Mouse (Mus musculus) kidney, postnatal 4 days (tissue): ENCODE measurements around the gene Pak1.
A peak's percentile ranks its signal among the peaks of the same experiment; 100 is the strongest.

ENCODE experiments used
- DNase-seq, 2 experiments: peaks; one replicate each; pipeline ENCODE4 v3.0.0; 2021; ENCODE audit warnings: mixed read lengths in 2 of 2

Gene Pak1

DNA sequence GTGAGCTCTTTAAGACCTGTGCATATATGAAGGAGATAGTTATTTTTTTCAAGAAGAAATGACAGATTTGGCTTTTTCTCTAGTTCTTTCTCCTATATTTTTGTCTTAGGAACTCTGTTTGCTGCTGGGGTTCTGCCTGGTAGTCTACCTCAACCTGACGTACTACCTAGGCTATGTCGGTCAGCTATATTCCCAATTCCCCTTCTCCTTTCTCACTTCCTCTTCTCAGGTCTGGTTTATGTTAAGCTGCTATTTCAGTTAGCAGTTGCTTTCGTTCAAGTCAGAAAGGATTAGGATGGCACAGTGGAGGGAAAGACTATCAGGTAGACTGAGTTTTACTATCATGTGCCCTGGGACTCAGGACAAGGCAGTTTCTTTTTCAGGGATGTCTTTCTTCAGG lies 75.2 kb downstream of the Pak1 start:
- DNase-seq = no peak

DNA sequence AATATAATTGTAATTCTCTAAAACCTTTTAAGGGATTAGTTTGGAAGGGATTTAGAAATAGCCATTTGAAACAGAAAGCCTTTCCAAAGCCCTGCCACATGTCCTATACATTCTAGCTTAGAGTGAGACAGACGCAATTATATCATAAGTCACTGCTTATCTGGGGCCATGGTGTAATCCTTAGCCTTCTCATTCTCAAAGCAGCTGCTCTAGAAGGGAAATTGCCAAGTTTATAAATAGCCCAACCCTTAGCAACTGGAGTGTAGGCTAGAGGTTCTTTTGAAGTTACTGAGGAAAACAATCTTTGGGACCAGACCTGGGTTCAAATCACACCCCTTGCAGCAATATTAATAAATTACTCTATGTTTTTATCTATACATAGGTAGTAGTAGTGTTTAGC lies 76.2 kb downstream of the Pak1 start:
- DNase-seq = no peak

DNA sequence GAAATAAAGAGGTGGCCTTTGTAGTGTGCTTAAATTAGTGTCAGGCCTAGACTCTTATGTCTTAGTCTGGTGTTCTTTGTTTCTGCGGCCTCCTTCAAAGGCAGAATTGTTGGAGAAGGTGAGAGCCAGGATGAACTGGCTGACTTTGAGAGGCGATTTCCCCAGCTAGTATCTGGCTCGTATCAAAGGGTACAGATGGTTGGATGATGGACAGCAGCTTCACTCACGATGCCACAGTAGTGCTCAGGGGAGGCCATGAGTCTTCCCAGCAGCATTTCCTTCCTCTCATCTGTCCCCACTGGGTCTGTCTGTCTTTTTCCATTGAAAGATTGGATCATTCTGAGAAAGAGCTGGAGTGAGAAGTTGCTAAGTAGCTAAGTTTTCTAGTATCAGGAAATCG lies 79.5 kb downstream of the Pak1 start:
- DNase-seq = no peak

DNA sequence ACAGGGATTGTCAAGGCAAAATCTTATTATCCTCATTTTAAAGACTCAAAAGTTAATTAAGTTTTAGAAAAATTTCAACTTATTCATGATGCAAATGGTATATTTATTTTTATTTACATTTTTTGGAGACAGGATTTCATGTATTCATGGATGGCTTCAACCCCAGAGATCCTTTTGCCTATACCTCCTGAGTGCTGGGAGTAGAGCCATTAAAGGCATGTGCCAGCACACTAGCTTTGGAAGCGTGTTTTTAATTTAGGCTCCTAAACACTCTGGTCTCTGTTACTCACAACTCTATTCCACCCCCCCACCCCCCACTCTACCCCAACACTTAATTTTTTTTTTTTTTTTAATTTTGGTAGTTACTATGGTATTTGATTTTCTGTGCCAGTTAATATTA lies 80.4 kb downstream of the Pak1 start:
- DNase-seq = no peak

DNA sequence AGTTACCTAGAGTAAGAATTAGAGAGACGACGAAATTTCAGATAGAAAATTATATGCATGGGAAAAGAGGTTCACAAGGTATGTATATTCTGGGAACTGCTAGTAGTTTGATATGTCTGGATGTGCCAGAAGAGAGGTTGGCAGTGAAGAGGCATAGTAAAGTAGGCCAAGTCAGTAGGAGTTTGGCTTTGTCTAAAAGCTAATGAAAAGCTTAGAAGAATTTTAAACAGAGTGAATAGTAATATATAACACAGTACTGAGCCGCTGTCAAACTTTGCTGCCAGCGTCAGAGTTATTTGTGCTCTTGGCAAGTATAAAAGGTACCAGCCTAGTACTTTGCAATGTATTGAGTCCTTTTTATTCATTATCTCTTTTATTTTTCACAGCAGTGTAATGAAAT lies 84.1 kb downstream of the Pak1 start:
- DNase-seq = no peak

DNA sequence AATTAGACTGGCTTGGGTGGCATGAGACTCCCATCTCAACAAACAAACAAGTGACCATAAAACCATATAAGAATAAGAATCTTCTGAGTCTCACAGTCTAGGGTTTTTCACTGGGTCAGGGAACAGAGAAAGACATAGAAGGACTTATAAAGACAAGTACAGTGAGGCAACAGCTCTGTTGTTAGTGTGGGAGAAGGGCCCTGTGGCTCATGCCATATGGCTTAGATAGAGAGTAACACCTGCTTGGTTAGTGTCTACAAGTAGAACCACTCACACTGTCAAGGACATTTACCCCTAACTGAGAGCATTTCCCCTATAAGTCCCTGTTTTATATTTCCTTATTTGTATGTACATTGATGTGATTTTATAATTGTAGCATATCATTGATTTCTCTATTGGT lies 85.0 kb downstream of the Pak1 start:
- DNase-seq = no peak

DNA sequence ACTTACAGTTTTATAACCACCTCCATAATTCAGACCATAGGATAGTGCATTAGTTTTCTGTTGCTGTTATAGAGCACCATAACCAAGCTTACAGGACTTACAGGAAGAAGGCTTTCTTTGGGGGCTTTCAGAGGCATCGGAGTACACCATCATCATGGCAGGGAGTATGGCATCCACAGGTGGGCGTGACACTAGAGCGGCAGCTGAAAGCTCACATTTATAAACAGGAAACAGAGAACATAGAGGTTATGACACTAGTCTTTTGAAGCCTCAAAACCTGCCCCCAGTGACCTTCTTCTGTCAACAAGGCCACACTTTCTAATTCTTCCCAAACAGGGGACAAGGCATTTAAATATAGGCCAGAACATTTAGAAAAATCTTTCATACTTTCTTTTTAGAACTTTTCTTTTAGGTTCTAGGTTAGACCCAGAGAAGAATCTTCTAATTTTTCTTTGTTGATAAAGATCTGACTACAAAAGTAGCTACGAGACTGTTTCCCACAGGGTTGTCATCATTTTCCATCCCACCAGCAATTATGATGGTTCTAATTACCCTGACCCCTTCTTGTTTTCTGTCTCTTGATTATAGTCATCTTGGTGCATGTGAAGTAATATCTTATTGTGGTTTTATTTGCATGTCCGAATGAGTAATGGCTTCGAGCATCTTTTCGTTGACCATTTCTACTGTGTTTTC lies 89.7 kb downstream of the Pak1 start:
- DNase-seq = no peak

DNA sequence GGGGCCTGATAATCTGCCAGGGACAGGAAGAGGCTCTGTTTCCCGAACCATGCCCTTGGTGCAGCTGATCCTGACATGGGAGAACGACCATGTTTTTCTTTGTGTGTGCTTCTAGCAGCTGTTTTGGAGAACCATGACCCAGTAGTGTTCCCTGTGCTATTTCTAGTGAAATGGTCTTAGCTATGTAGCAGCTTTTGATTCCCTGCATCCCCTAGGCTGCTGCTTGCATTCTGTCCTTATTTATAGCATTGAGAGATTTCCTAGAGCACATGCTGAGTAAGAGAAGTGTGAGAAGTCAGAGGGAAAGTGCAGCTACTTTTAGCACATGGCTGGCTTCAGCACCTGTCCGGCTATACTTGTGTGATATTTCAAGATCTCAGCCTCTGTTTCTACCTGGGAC lies 123.3 kb downstream of the Pak1 start:
- no peak for DNase-seq

DNA sequence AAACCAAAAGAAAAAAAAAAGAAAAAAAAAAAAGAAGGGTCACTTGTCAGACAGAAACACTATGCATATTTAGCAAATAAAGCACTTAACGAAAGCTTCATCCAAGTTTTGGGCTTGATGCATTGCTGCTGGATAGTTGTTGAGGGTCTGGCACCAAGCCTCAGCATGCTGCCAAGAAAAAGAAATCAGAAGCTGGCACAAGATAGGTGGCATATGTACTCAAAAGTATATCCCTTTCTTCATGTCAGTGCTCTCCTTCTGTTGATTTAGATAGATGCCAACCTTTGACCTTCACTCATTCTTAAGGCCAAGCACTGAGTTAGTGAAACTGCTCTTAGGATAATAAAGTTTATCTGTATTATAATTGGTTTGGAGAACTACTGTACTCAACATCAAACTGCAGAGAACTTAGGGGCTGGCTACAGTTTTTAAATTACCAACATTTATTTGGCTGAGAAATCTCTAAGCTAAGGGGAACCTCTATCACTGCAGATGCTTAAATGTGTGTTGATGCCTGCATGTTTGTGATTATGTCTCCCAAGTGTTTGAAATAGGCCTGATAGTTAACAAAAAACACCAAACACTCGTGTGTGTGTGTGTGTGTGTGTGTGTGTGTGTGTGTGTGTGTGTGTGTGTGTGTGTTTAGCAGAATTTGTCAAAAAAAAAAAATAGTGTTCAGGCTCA lies 126.6 kb downstream of the Pak1 start:
- peak in 1 of 2 experiments; percentile 2 for DNase-seq

DNA sequence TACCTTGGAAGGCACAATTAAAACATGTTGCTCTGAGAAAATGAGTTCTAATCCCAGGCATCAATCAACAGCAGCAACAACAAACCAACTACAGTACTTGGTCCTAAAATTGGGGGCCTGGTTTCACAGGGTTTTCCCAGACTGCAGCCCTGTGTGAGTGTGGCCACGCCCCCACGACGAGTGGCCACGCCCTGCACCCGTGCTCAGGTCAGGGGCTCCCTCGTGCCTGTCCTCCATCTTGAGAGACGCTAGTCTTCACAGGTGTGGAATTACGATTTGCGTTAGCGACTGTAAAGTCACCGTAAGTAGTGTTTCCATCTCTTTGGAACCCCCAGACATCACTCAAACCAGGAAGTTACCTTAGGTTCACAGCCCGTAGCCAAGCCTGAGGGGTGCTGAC lies 131.4 kb downstream of the Pak1 start, which contains the start of gene Gdpd4:
Gene Gdpd4 (plus strand): TSS at position 214 of the 400 bp plus-strand sequence.
- no peak for DNase-seq

DNA sequence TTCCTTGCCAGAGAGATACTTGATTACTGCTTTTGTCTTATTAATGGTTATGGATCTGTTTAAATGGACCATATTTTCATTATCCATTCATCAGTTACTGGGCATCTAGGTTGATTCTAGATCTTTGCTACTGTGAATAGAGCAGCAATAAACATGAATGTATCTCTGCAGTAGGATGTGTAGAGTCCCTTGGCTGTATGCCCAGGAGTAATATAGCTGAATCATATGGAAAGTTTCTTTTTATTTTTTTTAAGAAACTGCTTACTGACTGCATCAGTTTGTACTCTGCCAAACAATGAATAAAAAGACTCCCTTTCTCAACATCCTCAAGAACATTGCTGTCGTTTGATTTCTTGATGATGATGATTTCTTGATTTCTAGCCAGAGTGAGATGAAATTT lies 137.5 kb downstream of the Pak1 start:
- no peak for DNase-seq

DNA sequence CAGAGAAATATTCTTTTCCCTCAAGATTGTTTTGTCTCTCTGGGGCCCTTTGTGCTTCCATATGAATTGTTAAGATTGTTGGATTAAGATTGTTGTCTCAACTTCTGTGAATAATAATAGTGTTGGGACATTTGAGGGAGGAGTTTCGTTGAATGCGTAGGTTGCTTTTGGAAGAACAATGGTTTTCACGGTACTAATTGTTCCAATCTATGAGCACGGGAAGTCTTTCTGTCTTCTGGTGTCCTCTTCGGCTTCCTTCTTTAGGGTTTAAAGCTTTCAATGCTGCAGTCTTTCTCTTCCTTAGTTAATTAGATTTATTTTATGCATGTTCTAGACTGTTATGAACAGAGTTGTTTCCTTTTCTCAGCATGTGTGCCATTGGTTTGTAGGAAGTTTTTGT lies 138.6 kb downstream of the Pak1 start:
- DNase-seq = no peak

DNA sequence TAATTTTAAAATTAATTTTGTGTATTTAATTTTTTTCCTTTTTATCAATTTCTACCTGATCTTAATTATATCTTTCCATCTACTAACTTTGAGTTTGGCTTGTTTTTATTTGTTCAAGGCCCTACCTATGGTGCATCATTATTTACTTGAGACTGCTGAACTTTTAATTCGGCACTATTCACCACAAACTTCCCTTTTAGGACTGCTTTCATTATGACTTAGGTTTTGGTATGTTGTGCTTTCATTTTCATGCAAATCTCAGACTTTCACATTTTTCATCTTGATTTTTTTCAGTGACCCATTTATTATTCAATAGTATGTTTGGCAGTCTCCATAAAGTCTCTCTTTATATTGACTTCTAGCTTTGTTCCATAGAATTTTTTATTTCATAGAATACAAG lies 156.1 kb downstream of the Pak1 start:
- no peak for DNase-seq
